Mouse (Mus musculus) cerebellum, adult 2 months (tissue): ENCODE results near the gene Cpne6.

Source experiments
- CTCF ChIP-seq: fragments of 200-500 bp; IDR thresholded peaks from 2 replicates; pipeline ENCODE4 v1.5.1; 2011; ENCODE audit warnings: low read depth, mild to moderate bottlenecking, control low read depth, low read length, moderate library complexity, borderline replicate concordance; ENCODE audit not compliant: insufficient read depth
- POLR2A ChIP-seq: fragments of 200-500 bp; IDR thresholded peaks from 2 replicates; pipeline ENCODE4 v1.6.1; 2011; ENCODE audit warnings: low read length, control low read depth, borderline replicate concordance; ENCODE audit not compliant: insufficient read depth

DNA sequence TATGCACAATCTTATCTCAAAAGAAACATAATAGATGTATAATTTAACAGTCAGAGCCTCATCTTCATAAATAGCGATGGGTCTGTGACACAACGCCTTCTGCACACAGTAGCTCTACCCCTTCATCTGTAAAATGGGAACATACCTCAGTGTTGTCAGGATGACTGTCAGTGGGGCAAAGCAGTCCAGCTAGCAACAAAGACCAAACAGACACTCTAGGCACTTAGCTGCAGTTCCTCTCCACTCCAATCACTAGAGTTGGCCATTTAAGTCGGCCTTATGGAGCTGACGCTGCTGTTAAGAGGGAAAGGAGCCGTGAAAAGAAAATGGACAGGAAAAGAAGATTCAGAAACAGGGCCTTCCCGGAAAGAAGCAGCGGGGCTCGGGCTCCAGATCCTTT lies 41.5 kb downstream of the Cpne6 start:
- TF ChIP-seq CTCF, result no peak
- no peak for TF ChIP-seq POLR2A
